Mouse (Mus musculus): ENCODE measurements around the gene Ntrk3.
A peak's percentile ranks its signal among the peaks of the same experiment; 100 is the strongest.

Gene Ntrk3

GRCm38 (mm10) chr7:78737614-78738210 lies at the start of gene Ntrk3:
Ntrk3 (minus strand) TSS chr7:78738012.
- no peak for DNase-seq (ENCODE audit: low spot score)

- DNase-seq (ENCODE audit: low spot score) = no peak
Observed at GRCm38 (mm10) chr7:78785906-78786305, 48.1 kb upstream of the Ntrk3 start.

DNA sequence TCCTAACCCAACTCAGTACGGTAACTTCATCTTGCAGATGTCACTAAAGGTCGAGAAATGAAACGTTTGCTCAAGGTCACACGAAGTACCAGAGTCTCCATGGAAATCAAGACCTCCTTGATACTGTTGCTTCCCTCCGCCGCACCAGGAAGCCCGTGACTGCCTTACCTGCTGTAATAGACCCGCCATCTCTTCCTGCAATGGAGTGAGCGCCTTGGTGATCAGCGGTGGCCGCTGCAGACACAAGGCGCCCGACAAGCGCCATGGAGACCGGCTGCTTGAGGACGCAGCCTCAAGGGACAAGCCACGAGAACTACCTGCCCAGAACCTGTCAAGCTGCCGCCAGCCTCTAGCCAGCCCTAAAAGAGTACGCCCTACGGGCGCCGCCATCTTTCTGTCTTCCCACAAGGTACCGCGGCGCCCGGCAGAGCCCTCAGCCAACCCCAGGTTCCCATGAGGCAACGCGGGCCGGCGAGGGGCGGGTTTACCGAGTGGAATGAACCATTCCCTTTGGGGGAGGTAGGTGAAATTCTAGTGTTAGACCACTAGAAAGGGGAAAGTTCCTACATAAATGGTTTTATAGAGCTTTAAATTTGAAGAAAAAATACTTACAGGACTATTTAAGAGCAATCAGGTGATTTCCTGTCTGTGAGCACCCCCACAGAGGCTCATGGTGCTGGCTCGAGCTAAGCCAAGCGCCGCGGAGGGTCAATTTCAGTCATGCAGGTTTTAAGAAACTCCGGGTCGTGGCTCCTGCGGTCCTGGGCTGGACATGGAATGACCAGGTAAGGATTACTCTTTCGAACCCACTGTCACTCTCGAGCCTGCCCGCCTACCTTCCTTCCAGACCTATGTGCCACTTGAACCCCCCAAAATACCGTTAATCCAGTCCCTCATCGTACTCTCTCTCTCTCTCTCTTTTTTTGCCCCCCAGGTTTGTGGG lies 45.1 kb upstream of the Ntrk3 start, which contains the start of the genes Mrps11 and Mrpl46:
Gene Mrps11, plus strand, starts transcription at position 481 of the 943 bp plus-strand sequence.
Gene Mrpl46, minus strand, starts transcription at position 893 of the 943 bp plus-strand sequence.
- peak; percentile 69 for DNase-seq (ENCODE audit: low spot score)

DNA sequence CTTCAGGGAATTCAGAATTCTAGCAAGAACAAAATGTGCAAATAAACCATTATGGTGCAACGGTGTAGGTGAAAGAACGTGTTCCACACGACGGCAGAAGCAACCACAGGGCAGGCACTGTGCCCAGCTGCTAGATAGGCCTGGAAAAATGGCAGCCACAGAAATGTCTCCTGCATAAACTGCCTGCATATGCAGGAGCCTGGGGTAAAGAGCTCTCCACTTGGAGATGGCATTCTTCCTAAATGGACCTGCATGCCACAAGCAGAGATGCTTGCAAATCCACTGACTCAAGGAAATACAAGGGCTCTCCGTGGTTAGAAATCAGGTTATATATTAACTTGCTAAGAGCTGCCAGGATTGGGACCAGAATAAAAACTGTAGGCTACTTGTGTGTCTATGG lies 40.9 kb upstream of the Ntrk3 start:
- no peak for DNase-seq (ENCODE audit: low spot score)

- no peak for DNase-seq (ENCODE audit: low spot score)
Observed at GRCm38 (mm10) chr7:78770936-78771335, 33.1 kb upstream of the Ntrk3 start.

DNA sequence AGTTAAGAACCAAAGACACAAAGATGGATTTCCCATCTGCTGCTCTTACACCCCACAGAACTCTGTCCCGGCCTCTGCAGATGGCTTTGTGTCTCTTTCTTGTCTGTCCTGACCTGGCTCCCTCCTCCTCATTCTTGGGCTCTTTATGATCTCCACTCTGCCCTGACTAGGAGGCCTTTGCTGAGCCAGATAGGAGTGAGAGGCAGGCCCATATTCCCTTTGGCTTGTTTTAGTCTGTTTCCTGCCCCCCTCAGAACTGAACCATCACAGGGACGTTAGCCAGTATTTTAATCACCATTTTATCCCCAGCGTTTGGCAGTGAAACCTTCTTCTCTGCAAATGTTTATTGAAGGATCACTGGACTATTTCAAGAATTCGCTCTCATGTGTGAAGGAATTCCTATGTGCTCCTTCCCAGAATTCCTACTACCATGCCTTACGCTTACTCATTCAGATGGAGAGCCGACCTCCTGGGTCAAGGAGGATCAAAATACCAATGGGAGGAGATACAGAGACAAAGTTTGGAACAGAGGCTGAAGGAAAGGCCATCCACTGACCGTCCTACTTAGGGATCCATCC lies 31.4 kb upstream of the Ntrk3 start:
- DNase-seq (ENCODE audit: low spot score) = no peak

GRCm38 (mm10) chr7:78767929-78768531 lies 30.2 kb upstream of the Ntrk3 start:
- DNase-seq (ENCODE audit: low spot score) = no peak

DNA sequence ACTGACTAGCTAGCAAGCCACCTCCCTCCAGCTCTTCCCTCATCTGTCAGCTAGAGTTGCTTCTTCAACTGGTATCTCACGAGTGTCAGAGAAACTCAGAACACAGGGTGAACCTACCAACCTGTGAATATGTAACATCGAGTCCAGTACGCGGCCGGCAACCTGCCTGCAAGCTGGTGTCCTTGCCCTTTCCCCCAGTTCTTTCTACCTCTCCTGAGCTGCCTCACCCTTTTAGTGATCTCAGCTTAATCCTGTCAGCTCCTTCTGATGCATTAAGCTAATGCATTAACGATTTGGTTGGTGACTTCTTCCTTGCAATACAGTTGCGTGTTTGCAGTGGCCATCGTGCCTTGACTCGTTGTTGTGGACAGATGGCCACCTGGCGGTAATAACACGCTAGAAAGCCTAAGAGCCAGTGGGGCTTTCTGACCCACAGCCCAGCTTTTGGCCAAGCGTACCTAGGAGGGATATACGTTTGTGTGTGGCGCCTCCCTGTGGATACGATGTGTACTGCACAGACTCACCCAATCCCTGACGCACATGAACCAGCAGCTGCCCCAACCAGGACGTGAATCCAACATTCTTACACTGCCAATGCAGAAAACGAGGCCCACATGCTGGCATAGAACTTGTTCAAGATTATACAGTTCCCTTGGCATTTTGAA lies 28.3 kb upstream of the Ntrk3 start:
- DNase-seq (ENCODE audit: low spot score) = peak; percentile 53

DNA sequence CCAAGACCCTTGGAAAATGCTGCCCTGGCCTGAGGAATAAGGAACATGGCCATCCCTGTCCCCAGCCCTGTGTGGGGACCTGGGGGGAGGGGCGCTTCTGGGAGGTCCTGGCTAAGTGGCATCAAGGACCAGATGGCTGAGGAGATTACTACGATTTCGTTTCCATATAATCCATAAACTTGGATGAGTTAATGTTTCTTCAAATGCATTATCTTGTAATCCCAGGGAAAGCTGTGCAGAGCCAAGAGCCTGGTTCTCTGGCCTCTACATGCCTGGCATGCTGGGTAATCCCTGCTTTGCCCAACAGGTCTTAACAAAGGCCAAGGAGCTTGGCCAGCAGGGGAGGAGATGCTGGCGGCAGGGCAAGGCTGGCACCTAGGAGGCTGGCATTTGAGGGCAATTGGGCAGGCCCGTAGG lies 27.4 kb upstream of the Ntrk3 start:
- no peak for DNase-seq (ENCODE audit: low spot score)

DNA sequence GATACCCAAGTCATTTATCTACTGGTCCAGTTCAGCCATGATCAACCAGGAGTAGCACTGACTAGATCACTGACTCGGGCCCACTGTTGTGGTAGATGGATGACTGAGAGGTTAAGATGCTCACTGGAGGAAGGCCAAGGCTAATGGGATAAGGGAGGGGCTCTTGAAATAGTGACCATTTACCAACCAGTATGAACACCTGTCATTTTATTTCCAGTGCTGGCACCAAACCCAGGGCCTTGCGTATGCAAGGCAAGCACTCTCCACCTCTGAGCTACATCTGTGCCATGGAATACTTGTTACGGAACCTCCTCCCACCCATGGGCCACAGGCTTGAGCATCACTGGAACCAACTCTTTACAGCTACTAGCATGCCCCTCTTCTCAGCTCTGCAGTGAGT lies 26.0 kb upstream of the Ntrk3 start:
- DNase-seq (ENCODE audit: low spot score) = no peak

DNA sequence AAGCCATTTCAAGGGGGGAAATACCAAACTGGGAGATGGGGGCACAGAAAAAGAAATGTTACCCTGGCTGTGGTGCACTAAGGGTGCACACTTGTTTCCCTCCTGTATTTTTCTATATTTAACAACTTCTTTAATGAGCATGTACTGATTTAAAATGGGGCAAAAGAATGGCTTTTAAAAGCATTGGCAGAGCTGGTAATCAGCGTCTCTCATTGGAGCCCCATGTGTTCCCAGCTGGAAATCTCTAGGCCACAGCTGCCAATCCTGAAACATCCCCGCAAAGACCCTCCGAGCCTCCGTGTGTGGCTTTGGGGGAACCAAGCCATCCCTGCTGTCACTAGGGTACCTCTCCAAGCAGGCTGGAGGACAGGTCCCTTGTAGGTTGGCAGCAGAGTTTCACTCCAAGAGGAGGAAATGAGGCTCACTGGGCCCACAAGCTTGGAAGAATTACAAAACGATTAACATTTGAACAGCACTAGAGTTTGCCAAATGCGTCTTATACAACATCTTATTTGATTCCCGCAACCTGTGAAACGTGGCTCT lies 16.7 kb upstream of the Ntrk3 start:
- no peak for DNase-seq (ENCODE audit: low spot score)

GRCm38 (mm10) chr7:78753752-78754457 lies 16.1 kb upstream of the Ntrk3 start:
- no peak for DNase-seq (ENCODE audit: low spot score)

- no peak for DNase-seq (ENCODE audit: low spot score)
Observed at GRCm38 (mm10) chr7:78752961-78753360, 15.1 kb upstream of the Ntrk3 start.

GRCm38 (mm10) chr7:78743731-78744385 lies 6.0 kb upstream of the Ntrk3 start:
- no peak for DNase-seq (ENCODE audit: low spot score)

DNA sequence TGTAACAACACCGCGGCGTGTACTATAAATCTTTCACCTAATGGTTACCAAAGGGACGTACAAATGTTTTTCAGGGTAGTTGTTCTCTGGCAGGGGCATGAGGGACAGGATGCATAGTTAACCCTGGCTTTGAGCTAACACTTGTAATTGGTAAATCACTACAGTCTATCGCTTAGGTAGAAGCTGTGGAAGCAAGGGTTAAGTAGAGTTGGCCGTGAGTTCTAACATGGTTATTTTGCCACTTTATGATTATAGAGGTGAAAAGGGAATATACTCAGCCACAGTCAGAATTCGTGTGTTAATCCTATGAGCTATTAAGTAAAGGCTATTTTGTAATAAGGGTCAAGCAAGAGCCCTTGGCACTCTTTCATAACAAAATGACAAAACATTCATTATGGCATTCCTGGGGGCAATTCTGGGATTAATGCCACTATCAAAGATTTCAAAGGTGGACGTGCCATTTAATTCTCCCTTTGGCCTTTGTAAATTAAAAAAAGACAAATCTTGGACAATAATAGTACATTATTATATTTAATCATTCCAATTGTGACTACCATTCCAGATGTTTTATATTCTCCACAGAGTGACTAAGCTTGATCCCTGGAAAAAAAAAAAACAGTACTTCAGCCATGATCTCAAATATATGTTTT lies 1.7 kb upstream of the Ntrk3 start:
- DNase-seq (ENCODE audit: low spot score) = no peak

- no peak for DNase-seq (ENCODE audit: low spot score)
Observed at GRCm38 (mm10) chr7:78737196-78737595, 616 bp downstream of the Ntrk3 start.

- no peak for DNase-seq (ENCODE audit: low spot score)
Observed at GRCm38 (mm10) chr7:78731391-78731790, 6.4 kb downstream of the Ntrk3 start.

DNA sequence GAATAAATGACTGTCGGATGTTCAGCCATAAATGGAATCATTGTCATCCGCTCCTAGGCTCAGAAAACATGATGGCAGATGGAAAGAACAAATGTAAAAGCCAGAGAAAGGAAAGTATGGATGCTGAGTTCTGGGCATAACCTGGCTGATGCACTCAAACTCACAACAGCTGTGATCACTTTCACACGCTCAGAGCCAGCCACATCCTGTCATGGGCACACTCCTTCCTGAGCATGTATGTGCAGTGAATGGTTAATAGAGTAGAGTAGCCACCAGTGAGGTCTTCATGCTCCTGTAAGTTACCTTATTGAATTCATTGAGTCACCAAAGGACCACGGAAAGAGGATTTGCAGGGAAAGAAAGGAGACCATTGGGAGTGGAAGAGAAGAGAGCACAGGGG lies 13.2 kb downstream of the Ntrk3 start:
- no peak for DNase-seq (ENCODE audit: low spot score)

- no peak for DNase-seq (ENCODE audit: low spot score)
Observed at GRCm38 (mm10) chr7:78722051-78722450, 15.8 kb downstream of the Ntrk3 start.
